Mouse (Mus musculus): ENCODE measurements around the gene Psmf1. TPM values are rescaled to one million over a fixed set of nuclear protein-coding genes. Genes with fewer than 3 reads are reported as not detected.

Gene Psmf1
- polyA plus RNA-seq, 1 experiment from 2014 or later: 43.5 TPM

DNA sequence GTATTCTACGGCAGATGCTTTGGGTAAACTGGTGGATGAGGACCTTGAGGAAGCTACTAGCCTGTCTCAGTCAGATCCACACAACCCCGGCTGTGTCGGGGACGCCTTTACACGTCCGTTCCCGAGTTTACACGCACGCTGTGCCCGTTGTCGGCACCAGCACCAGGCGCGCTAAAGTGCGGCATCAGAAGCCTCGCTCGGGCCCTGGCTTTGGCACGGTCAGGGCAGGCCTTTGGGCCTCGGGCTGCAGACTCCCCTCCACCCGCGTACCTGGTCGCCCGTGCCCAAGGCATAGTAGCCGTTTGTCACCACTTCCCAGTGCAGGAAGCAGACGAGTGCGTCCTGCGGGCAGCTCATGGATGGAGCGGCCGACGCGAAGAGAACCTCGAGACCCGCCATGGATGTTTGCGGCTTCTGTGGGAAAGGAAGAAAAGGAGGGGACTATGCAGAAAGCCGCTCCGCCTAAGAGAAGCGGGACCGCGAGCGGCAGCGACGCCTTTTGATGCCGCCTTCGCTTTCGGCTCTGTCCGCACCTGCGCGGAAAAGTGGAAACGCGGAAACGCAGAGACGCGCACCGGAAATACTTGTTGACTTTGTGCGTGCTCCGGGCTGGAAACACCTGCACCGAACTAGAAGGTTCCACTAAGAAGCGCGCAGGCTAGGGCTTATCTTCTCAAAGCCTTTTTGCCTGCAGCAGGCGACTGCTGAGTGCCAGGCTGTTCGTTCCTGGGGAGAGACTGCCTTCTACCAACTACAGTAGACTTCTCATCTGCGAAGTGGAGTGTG lies 3.1 kb downstream of the Psmf1 start:
- under 1% methylated on average over 61 of the region's 61 CpGs for WGBS
- peak overlapping the region; percentile 43 for H3K27ac ChIP-seq (ENCODE audit: low read depth, low read length)
- peak; percentile 89 for ATAC-seq (ENCODE audit: low FRiP score)

DNA sequence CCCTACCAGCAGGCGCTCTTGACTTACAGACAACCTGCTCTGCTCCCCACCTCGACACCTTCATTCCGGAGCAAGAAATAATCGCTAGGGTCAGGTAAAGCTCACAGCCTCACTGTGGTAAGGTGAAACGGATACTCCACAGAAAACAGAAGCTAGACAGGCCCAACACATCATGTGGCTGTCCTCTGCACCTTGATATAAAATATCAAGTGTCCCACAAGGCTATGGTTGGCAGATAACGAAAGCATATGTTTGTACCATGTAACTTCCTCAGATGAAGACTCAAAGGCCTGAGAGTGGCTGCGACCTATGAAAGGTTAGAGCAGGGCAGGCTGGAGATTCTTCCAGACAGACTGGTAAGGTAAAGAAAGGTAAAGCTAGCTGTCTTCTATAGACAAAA lies 4.5 kb downstream of the Psmf1 start:
- no peaks in the 10 kb centered on the region; the same call in 1 of the 2 replicates for H3K4me1 ChIP-seq (replicated peaks; ENCODE audit: control insufficient read depth, insufficient read depth, low read length)
- no peak overlapping the region for H3K27ac ChIP-seq (ENCODE audit: low read depth, low read length)
- no peak for DNase-seq (ENCODE audit: low spot score)
- H3K4me3 ChIP-seq (ENCODE audit: low read depth, low read length): no peak overlapping the region
- WGBS: 91% methylated on average over 7 of the region's 7 CpGs
- H3K27me3 ChIP-seq (ENCODE audit: control insufficient read depth, insufficient read depth, low read length): no peaks in the 10 kb centered on the region
- H3K36me3 ChIP-seq (ENCODE audit: control insufficient read depth, insufficient read depth, low read length): no peaks in the 10 kb centered on the region
- no peak overlapping the region for H3K9ac ChIP-seq (ENCODE audit: low read depth, low read length)
- no peaks in the 10 kb centered on the region for H3K9me3 ChIP-seq (ENCODE audit: control insufficient read depth, low read length)
- no peak for ATAC-seq (ENCODE audit: low FRiP score)
- H3K4me2 ChIP-seq (replicated peaks; ENCODE audit: low read depth, low read length): no peak overlapping the region

More for the DNA sequence above, 3.1 kb downstream of the Psmf1 start:
- Histone ChIP-seq H3K9me3 (ENCODE audit: control insufficient read depth, low read length) (no peaks in the 10 kb centered on the region), H3K4me2 (replicated peaks; ENCODE audit: low read depth, low read length) (peak overlapping the region; percentile 79), H3K9ac (ENCODE audit: low read depth, low read length) (peak overlapping the region; percentile 75), H3K36me3 (ENCODE audit: control insufficient read depth, insufficient read depth, low read length) (no peaks in the 10 kb centered on the region), H3K27me3 (ENCODE audit: control insufficient read depth, insufficient read depth, low read length) (no peaks in the 10 kb centered on the region), H3K4me3 (ENCODE audit: low read depth, low read length) (peak overlapping the region; percentile 92), H3K4me1 (replicated peaks; ENCODE audit: control insufficient read depth, insufficient read depth, low read length) (no peaks in the 10 kb centered on the region; the same call in 1 of the 2 replicates)
- peak; percentile 90 for DNase-seq (ENCODE audit: low spot score)

DNA sequence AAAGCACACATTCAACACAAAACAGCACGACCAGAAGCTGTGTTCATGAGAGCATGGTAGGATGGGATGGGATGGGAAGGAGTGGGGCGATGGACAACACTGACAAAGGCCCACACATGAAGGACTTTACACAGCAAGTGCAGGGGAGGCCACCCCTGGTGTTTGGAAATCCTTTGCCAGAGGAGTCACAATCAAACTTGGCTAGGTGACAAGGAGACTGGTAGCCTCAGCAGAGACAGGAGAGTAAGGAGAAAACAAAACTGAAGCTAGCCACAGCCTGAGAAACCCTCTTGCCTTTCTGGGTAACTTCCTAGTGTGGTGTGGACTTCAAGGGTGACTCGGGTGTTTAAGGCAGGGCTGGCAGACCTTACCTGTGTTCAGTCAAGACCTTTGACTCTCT lies 4.9 kb downstream of the Psmf1 start:
- DNase-seq (ENCODE audit: low spot score): no peak
- Histone ChIP-seq H3K9ac (ENCODE audit: low read depth, low read length) (no peak overlapping the region), H3K27me3 (ENCODE audit: control insufficient read depth, insufficient read depth, low read length) (no peaks in the 10 kb centered on the region), H3K27ac (ENCODE audit: low read depth, low read length) (no peak overlapping the region), H3K9me3 (ENCODE audit: control insufficient read depth, low read length) (no peaks in the 10 kb centered on the region), H3K4me2 (replicated peaks; ENCODE audit: low read depth, low read length) (no peak overlapping the region), H3K36me3 (ENCODE audit: control insufficient read depth, insufficient read depth, low read length) (0 out of 2 replicates have a peak, but pooled peaks cover 2% of the 10 kb centered on the region), H3K4me1 (replicated peaks; ENCODE audit: control insufficient read depth, insufficient read depth, low read length) (no peaks in the 10 kb centered on the region; the same call in 1 of the 2 replicates), H3K4me3 (ENCODE audit: low read depth, low read length) (no peak overlapping the region)
- 91% methylated on average over 3 of the region's 3 CpGs for WGBS
- ATAC-seq (ENCODE audit: low FRiP score): no peak

DNA sequence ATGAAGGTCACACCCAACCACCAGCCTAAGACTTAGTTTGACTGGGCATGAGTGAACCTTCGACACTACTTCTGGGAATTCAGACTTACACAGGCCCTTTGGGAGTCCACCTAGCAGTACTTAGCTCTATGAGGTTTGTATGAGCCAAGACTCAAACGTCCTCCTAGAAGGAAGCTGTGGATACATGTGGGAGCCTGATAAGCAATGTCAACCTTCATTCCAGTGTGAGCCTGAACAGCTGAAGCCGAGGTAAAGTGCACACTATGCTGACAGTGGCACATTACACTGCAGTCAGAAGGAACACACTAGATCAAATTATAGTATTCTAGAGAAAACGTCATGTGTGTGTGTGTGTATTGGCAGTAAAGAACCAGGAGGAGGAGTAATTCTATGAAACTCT lies 5.5 kb downstream of the Psmf1 start:
- Histone ChIP-seq H3K36me3 (ENCODE audit: control insufficient read depth, insufficient read depth, low read length) (0 out of 2 replicates have a peak, but pooled peaks cover 5% of the 10 kb centered on the region), H3K27ac (ENCODE audit: low read depth, low read length) (no peak overlapping the region), H3K9ac (ENCODE audit: low read depth, low read length) (no peak overlapping the region), H3K4me1 (replicated peaks; ENCODE audit: control insufficient read depth, insufficient read depth, low read length) (no peaks in the 10 kb centered on the region; the same call in 1 of the 2 replicates), H3K4me3 (ENCODE audit: low read depth, low read length) (no peak overlapping the region), H3K9me3 (ENCODE audit: control insufficient read depth, low read length) (no peaks in the 10 kb centered on the region), H3K27me3 (ENCODE audit: control insufficient read depth, insufficient read depth, low read length) (no peaks in the 10 kb centered on the region), H3K4me2 (replicated peaks; ENCODE audit: low read depth, low read length) (no peak overlapping the region)
- DNase-seq (ENCODE audit: low spot score) (no peak), ATAC-seq (ENCODE audit: low FRiP score) (no peak)
- WGBS: 88% methylated on average over 4 of the region's 4 CpGs

DNA sequence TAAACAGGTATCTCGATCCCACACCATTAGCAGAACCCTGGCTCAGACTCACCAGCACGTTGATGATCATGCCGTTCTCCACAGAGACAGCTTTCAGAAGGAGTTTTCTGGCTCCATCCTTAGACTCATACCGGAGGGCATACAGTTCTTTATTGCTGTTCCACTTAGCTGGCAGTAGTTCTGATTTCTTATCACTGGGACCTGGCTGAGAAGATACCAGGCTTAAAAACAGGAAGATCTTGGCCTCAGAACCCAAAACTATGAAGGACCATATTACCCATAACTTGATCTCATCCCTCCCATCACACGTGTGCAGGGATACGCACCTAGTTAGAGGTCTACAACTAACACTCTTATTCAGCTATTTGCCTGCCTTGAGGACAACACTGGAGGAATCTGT lies 8.6 kb downstream of the Psmf1 start:
- no peak overlapping the region for H3K4me2 ChIP-seq (replicated peaks; ENCODE audit: low read depth, low read length)
- H3K27ac ChIP-seq (ENCODE audit: low read depth, low read length): no peak overlapping the region
- 90% methylated on average over 6 of the region's 6 CpGs for WGBS
- H3K9ac ChIP-seq (ENCODE audit: low read depth, low read length): no peak overlapping the region
- H3K4me3 ChIP-seq (ENCODE audit: low read depth, low read length): no peak overlapping the region
- no peaks in the 10 kb centered on the region for H3K27me3 ChIP-seq (ENCODE audit: control insufficient read depth, insufficient read depth, low read length)
- DNase-seq (ENCODE audit: low spot score) (no peak), ATAC-seq (ENCODE audit: low FRiP score) (no peak)
- 0 out of 2 replicates have a peak, but pooled peaks cover 5% of the 10 kb centered on the region for H3K36me3 ChIP-seq (ENCODE audit: control insufficient read depth, insufficient read depth, low read length)
- no peaks in the 10 kb centered on the region for H3K9me3 ChIP-seq (ENCODE audit: control insufficient read depth, low read length)
- H3K4me1 ChIP-seq (replicated peaks; ENCODE audit: control insufficient read depth, insufficient read depth, low read length): no peaks in the 10 kb centered on the region; the same call in 1 of the 2 replicates

DNA sequence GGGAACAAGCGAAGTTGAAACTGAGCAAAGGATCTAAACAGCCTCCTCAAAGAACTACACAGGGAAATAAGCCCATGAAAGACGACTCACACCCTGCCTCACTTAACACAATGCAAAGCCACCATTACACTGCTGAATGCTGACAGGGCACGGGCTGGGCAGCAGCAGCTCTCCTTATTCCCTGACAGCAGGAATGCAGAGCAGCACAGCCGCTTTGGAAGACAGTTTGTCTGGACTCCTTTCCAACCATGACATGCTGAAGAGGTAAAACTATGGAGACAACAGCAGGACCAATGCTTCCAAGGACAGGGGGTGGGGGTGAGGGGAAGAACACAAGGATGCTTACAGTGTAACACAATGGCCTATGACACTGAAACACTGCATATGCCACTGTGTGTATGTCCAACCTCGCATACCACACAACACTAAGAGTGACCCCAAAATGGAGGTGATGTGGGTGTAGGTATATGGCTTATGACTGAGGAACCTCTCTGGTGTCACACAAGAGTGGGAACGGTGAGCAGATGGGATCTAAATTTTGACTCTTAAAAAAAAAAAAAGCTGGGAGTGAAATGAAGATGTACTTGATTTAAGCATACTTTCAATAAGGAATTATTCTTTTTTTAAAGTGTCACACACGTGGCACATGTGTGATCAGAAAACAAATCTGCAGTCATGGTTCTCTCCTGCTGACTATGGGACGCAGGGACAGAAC lies 10.7 kb downstream of the Psmf1 start:
- no peak for ATAC-seq (ENCODE audit: low FRiP score)

DNA sequence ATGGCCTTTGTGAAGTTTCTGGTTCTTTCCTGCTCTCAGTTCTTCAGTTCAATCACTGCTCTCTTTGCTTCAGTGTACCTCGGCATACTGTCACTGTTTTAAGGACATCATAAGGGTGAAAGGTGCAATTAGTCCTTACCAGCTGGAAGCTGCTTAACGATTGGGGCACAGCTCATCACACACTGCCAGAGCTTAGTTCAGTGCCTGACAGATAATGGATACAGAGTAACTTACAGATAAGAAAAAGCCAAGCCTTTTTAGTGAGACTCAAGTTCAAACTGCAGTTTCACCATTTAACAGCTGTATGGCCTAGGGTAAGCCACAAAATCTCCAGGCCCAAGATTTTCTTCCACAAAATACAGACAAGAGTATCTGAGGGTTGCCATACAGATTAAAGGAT lies 19.9 kb downstream of the Psmf1 start:
- no peaks in the 10 kb centered on the region for H3K27me3 ChIP-seq (ENCODE audit: control insufficient read depth, insufficient read depth, low read length)
- no peak overlapping the region for H3K4me3 ChIP-seq (ENCODE audit: low read depth, low read length)
- H3K27ac ChIP-seq (ENCODE audit: low read depth, low read length): no peak overlapping the region
- H3K9me3 ChIP-seq (ENCODE audit: control insufficient read depth, low read length): no peaks in the 10 kb centered on the region
- no peaks in the 10 kb centered on the region for H3K4me1 ChIP-seq (replicated peaks; ENCODE audit: control insufficient read depth, insufficient read depth, low read length)
- ATAC-seq (ENCODE audit: low FRiP score) (no peak), DNase-seq (ENCODE audit: low spot score) (no peak)
- no peak overlapping the region for H3K9ac ChIP-seq (ENCODE audit: low read depth, low read length)
- no peak overlapping the region for H3K4me2 ChIP-seq (replicated peaks; ENCODE audit: low read depth, low read length)
- peaks cover 10% of the 10 kb centered on the region; the same call in 1 of the 2 replicates for H3K36me3 ChIP-seq (ENCODE audit: control insufficient read depth, insufficient read depth, low read length)
- 95% methylated on average over 2 of the region's 2 CpGs for whole genome bisulfite sequencing

More for the DNA sequence above, 10.7 kb downstream of the Psmf1 start:
- H3K4me2 ChIP-seq (replicated peaks; ENCODE audit: low read depth, low read length): no peak overlapping the region
- DNase-seq (ENCODE audit: low spot score): no peak
- H3K27ac ChIP-seq (ENCODE audit: low read depth, low read length): no peak overlapping the region
- H3K4me3 ChIP-seq (ENCODE audit: low read depth, low read length): no peak overlapping the region
- no peaks in the 10 kb centered on the region for H3K4me1 ChIP-seq (replicated peaks; ENCODE audit: control insufficient read depth, insufficient read depth, low read length)
- 93% methylated on average over 8 of the region's 8 CpGs for WGBS
- H3K36me3 ChIP-seq (ENCODE audit: control insufficient read depth, insufficient read depth, low read length): 0 out of 2 replicates have a peak, but pooled peaks cover 6% of the 10 kb centered on the region
- no peak overlapping the region for H3K9ac ChIP-seq (ENCODE audit: low read depth, low read length)
- no peaks in the 10 kb centered on the region for H3K27me3 ChIP-seq (ENCODE audit: control insufficient read depth, insufficient read depth, low read length)
- no peaks in the 10 kb centered on the region for H3K9me3 ChIP-seq (ENCODE audit: control insufficient read depth, low read length)

DNA sequence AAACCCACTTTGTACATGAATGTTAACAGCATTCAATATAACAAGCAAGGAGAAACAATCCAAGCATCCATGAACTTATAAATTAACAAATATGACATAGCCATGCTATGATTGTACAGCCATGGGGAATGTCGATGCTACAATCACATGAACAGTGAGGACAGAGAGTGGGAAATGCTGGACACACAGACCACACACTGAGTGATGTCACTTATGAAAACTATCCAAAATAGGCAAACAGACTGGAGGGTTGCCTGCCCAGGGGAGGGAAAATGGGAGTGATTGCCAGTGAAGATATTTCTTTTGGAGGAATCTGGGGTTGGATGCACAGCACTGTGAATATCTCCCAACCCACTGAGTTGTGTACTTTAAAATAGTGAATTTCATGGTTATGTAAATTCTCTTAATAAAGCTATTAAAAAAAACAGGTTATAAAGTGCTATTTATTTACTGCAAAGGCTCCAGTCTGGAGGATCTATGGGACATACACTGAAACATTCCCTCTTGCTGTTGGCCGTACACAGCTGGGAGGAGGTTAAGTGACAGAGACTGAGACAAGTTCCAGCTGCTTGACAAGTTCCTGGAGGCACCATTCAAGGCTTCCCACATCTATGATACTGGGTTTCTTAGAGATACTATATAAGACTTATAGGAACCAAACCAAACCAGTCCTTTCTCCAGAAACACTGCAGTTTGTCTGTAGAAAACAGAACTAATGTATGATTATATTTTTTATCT lies 27.5 kb downstream of the Psmf1 start:
- ATAC-seq (ENCODE audit: low FRiP score): no peak
- 0 out of 2 replicates have a peak, but pooled peaks cover 3% of the 10 kb centered on the region for H3K36me3 ChIP-seq (ENCODE audit: control insufficient read depth, insufficient read depth, low read length)
- H3K27me3 ChIP-seq (ENCODE audit: control insufficient read depth, insufficient read depth, low read length): no peaks in the 10 kb centered on the region
- no peak for DNase-seq (ENCODE audit: low spot score)
- 93% methylated on average over 2 of the region's 2 CpGs for WGBS
- H3K9me3 ChIP-seq (ENCODE audit: control insufficient read depth, low read length): no peaks in the 10 kb centered on the region
- H3K27ac ChIP-seq (ENCODE audit: low read depth, low read length): no peak overlapping the region
- no peak overlapping the region for H3K4me2 ChIP-seq (replicated peaks; ENCODE audit: low read depth, low read length)
- H3K9ac ChIP-seq (ENCODE audit: low read depth, low read length): no peak overlapping the region
- no peaks in the 10 kb centered on the region for H3K4me1 ChIP-seq (replicated peaks; ENCODE audit: control insufficient read depth, insufficient read depth, low read length)
- no peak overlapping the region for H3K4me3 ChIP-seq (ENCODE audit: low read depth, low read length)
